In genomic region chr1:127236396-127236795, GRCm38 (mm10) we compare ENCODE assay signal across 22 mouse cellular contexts.
"Had no signal": no experiment of that assay in that cellular context is flagged by ENCODE, and none has a peak within 500 bp of the region (broad histone marks: within the 10 kb centered on the region; RNA-seq: fewer than 3 reads in every experiment).

No protein-coding gene starts in this region.

- ATAC-seq: liver, embryonic 12.5 days; midbrain, embryonic 13.5 days had no signal

- H3K27ac ChIP-seq: limb, embryonic 10.5 days; limb, embryonic 13.5 days; liver, embryonic 12.5 days; liver, embryonic 15.5 days; lung, embryonic 15.5 days; midbrain, embryonic 13.5 days; neural tube, embryonic 12.5 days; neural tube, embryonic 15.5 days; stomach, embryonic 15.5 days had no signal

- H3K4me2 ChIP-seq: limb, embryonic 13.5 days; liver, embryonic 12.5 days; liver, embryonic 15.5 days; lung, embryonic 15.5 days; midbrain, embryonic 13.5 days; neural tube, embryonic 12.5 days; neural tube, embryonic 15.5 days; stomach, embryonic 15.5 days had no signal

- H3K36me3 ChIP-seq: limb, embryonic 10.5 days; limb, embryonic 13.5 days; liver, embryonic 12.5 days; liver, embryonic 15.5 days; lung, embryonic 15.5 days; midbrain, embryonic 13.5 days; neural tube, embryonic 12.5 days; neural tube, embryonic 15.5 days; stomach, embryonic 15.5 days had no signal

- H3K27me3 ChIP-seq: limb, embryonic 13.5 days; liver, embryonic 12.5 days; liver, embryonic 15.5 days; lung, embryonic 15.5 days; midbrain, embryonic 13.5 days; neural tube, embryonic 12.5 days; neural tube, embryonic 15.5 days; stomach, embryonic 15.5 days had no signal

- H3K4me1 ChIP-seq: liver, embryonic 15.5 days; lung, embryonic 15.5 days; stomach, embryonic 15.5 days had no signal

- H3K9me3 ChIP-seq: limb, embryonic 10.5 days; limb, embryonic 13.5 days; liver, embryonic 12.5 days; liver, embryonic 15.5 days; lung, embryonic 15.5 days; midbrain, embryonic 13.5 days; neural tube, embryonic 12.5 days; neural tube, embryonic 15.5 days; stomach, embryonic 15.5 days had no signal

- DNase-seq: kidney, adult 18-20 months; kidney, adult 9 months; kidney, postnatal 14 days; kidney, postnatal 4 days; liver; lung, adult 18-20 months; lung, postnatal 10 days; lung, postnatal 4 days; right cerebral cortex, adult 18-20 months; right cerebral cortex, postnatal 14 days; right cerebral cortex, postnatal 4 days; spleen, adult 18-20 months; thymus, postnatal 36 days had no signal

- H3K9ac ChIP-seq: limb, embryonic 13.5 days; liver, embryonic 12.5 days; liver, embryonic 15.5 days; lung, embryonic 15.5 days; midbrain, embryonic 13.5 days; neural tube, embryonic 12.5 days; neural tube, embryonic 15.5 days; stomach, embryonic 15.5 days had no signal

- H3K4me3 ChIP-seq: limb, embryonic 10.5 days; limb, embryonic 13.5 days; liver, embryonic 12.5 days; liver, embryonic 15.5 days; lung, embryonic 15.5 days; midbrain, embryonic 13.5 days; neural tube, embryonic 12.5 days; neural tube, embryonic 15.5 days; stomach, embryonic 15.5 days had no signal
